Mouse (Mus musculus) layer of hippocampus, adult 8-10 months (tissue): ENCODE results near the gene Aldh1l1. TPM values are rescaled to one million over a fixed set of nuclear protein-coding genes. Genes with fewer than 3 reads are reported as not detected.

Experiments used
- DNase-seq, 2 experiments: peaks; one replicate each; pipeline ENCODE4 v3.0.0; 2022; ENCODE audit warnings: low spot score in 2 of 2
- total RNA-seq, 4 experiments: library from RNA; stranded (reverse); gene quantifications; 2 replicates each; pipeline ENCODE4 v1.2.4; 2022

The Aldh1l1 gene
- total RNA-seq, 4 experiments from 2014 or later: 40.8 to 52.0 (median 45.5) TPM

DNA sequence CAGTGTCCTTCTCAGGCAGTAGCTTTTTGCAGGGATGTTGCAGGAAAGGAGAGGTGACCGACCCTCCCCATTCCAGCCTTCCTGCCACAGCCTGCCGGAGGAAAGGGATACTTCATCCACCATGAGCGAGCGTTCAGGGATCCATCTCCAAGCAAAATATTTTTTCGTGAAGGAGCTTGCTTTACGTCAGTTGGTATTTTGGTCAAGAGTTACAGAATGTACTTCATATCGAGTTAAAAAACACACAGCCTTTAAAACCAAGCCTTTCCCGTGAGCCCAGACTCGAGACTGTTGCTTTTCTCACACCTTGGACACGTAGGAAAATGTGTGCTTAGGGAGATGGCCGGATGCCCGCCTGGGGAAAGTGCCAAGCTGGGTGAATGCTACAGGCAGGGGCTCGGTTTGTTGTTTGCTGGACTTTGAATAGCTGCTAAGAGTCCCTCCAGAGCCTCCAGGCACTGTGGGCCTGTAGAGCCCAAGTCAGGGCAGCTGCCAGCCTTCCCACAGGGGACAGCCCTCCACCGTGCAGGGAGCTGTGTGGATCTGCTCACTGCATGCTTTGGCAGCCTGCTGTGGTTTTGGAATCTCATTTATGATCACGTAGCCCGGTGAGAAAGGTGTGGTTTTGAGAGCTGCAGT, 20.6 kb downstream of the Aldh1l1 start:
- DNase-seq: peak; percentile 82 to 85

DNA sequence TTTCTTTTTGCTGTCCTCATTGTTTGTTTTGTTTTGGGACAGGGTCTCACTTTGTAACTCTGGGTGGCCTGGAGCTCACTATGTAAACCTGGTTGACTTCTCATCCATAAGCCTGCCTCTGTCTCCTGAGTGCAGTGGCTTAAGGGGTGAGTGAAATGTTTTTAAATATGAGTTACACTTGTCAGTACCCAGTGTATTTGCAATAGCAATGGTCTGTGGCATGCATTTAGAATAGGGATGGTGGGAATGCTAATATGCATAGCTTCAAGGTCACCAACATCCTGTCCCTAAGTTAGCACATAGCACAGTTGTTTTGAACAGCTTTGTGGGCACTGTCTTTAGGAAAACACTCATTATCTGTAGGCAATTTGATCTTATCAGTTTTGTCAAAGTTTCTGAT, 21.2 kb downstream of the Aldh1l1 start:
- no peak for DNase-seq

DNA sequence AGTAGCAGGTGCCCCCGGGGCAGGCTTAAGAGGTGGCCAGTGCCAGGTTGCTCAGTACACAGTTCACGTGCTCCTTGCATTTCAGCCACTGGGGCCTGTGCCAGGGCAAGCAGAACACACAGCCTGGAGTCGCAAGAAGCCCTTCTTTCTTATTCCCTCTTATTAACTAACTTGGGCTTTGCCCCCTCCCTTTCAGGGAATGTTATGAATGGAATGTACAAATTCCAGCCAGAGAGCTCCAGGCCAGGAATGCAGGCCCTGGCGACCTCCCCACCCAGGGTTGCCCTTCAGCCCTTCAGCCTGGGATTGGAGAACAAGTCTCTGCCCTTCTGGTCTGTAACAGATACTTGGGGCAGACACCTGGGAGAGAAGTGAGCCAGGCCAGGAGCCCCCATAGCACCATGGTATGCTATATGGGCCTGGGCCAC, 22.0 kb downstream of the Aldh1l1 start:
- DNase-seq: peak; percentile 54 to 55

- DNase-seq: peak in 1 of 2 experiments; percentile 19
Measured at GRCm38 (mm10) chr6:90509085-90509484, 22.9 kb downstream of the Aldh1l1 start.

DNA sequence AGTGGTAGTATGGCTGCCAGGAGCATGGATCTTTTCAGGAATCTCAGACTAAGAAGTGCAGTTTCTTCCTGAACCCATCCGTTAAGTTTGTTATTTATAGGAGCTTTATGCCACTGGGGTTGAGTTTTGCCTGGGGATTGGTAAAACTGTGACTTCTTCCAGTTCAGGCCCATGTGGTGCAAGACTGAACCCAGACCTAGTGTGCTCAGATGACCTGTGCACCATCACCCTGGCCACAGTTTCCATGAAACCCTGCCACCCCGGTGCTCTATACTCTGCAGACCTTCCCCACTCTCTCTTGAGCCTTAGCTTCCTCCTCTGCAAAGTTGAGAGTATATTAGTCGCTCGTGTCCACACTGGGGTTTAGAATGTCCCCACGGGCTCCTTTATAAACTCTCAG, 26.2 kb downstream of the Aldh1l1 start:
- DNase-seq: no peak

GRCm38 (mm10) chr6:90513074-90513856, 27.0 kb downstream of the Aldh1l1 start:
- DNase-seq: no peak

DNA sequence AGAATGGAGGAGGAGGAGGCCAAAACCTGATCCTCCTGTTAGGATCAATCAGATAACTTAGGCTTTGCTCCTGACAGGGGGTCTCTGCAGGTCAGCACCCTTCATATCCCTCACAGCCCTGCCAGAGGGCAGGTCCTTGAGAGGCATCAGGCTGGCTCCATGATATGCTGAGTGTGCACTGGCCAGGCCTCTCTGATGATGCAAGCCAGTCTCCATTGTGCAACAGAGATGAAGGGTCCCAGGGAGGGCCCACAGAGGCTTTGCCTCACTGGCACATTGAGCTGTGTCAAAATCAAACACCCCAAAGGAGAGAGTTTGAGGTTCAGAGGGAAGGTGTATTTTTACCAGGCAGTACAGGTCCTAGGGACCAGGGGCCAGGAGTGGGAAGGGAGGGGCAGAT, 28.1 kb downstream of the Aldh1l1 start:
- no peak for DNase-seq

DNA sequence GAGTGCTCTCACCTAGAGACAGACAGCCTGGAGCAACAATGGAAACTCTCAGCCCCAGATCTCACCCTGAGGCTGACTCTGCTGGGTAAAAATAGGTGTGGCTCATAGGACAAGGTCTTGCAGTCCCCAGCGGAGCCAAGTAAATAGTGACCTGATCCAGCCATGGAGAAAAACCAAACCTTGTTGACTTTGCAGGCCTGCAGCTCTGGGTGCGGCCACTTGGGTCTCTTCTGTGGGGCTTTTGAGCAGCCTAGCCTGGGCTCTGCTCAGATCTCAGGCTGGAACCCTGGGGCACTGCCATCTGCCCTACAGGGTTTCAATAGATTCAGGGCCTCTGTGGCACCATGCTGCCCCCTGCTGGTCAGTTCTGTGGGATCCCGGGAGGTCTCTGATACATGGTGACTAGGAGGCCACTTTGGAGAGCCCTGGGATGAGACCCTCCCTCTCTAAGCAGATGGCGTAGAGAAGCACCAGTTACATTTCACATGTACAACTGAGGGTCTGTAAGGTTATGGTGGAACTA, 28.7 kb downstream of the Aldh1l1 start:
- DNase-seq: peak; percentile 77 to 91

- DNase-seq: no peak
Measured at GRCm38 (mm10) chr6:90518892-90519291, 32.7 kb downstream of the Aldh1l1 start.

DNA sequence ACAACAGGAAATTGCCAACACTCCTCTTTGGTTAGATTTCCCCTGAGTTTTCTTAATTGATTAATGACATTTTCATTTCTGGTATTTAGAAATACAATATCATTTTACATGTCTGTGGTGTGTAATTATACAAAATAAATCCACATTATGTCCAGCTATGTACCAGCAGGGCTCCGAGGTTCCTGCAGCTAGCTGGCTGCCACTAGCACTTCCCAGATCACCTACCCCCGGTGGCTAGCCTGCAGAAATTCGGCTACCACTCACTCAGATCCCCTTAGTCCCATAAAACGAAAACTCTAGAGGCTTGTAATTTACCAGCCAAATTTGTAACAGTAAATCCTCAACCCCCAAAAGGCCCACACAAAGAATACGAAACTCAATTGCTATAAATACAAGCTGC, 33.1 kb downstream of the Aldh1l1 start:
- DNase-seq: no peak

DNA sequence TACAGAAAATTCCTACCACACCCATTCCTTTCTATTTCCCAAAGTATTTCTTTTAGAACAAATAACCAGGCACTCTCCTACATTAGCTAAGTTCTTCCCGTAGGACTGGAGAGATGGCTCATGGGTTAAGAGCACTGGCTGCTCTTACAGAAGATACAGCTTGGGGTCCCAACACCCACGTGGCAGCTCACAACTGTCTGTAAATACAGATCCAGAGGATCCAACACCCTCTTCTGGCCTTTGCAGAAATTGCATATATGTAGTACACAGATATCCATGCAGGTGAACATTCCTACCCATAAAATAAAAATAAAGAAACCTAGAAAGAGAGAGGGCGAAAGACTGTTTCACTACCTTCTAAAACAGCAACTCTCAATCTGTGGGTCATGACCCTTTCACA, 40.2 kb downstream of the Aldh1l1 start:
- DNase-seq: no peak

DNA sequence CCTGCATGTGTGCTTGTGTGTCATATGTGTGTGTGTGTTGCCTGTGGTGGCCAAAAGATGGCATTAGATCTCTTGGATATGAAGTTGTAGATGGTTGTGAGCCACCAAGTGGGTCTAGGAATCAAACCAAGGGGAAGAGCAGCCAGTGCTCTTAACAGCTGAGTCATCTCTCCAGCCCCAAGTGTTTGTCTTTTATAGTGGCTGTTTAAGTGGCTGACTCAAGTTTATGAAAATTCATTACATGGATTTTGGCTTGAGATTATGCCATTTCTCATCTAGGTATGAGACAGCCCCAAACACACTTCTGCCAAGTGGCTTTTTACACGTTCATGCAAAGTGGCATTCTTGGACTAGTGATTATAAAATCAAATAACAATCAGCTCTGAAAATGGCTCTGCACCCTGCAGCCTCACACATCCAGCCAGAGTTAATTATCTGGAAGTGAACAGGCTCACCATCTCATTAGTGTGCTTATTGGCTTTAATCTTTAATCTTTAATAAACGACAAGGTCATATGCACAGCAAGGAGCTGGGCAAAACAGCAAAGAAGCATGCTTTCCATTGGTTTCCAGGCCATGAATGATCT, 43.3 kb downstream of the Aldh1l1 start:
- DNase-seq: no peak

DNA sequence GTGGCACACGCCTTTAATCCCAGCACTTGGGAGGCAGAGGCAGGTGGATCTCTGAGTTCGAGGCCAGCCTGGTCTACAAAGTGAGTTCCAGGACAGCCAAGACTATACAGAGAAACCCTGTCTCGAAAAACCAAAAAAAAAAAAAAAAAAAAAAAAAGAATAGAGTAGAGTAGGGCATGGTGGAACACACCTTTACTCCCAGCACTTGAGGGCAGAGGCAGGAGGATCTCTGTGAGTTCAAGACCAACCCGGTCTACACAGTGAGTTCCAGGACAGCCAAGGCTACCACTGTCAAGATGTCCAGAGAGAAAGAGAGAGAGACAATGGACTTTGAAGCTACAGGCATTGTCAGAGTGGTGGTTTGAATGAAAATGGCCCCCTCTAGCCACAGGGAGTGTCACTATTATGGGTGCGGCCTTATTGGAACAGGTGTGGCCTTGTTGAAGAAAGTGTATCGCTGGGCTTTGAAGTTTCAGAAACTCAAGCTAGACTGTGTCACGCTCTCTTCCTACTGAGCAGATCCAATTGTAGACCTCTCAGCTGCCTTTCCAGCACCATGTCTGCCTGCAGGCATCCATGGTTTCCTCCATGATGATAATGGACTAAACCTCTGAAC, 46.5 kb downstream of the Aldh1l1 start:
- no peak for DNase-seq

- no peak for DNase-seq
Measured at GRCm38 (mm10) chr6:90533505-90533904, 47.3 kb downstream of the Aldh1l1 start.

DNA sequence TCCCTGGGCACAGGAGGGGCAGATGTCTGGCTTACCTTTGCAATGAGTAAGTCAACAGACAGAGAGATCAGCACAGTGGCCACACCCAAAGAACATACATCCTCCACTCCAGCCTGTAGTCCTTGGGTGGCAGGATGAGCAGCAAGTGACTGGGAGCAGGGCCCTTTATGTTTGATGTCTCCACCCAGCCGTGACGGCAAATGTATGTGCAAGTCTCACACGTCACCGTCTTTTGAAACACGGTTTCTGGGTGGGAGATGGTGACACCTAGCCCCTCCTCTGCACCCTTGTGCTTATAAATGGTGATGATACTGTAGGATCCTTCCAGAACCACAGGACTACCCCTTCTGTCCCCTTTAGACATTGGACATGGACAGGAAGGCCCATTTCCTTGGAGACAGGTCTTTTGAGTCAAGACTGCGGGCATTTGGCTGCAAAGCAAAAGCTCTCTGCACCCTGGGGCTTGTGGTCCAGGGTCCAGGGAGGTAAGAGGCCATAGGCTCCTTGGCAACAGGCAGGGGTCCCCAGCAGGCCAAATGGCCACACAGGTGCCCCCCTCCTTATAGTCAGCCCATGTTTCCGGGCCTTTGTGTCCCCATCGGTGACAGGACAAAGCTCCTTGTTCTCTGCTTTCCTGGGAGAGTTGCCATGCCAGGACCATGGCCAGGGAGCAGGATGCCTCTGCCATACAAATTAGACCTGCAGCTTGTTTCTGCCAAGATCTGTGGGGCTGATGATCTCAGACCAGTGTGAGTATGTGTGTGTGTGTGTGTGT, 48.7 kb downstream of the Aldh1l1 start:
- DNase-seq: peak; percentile 87 to 93

DNA sequence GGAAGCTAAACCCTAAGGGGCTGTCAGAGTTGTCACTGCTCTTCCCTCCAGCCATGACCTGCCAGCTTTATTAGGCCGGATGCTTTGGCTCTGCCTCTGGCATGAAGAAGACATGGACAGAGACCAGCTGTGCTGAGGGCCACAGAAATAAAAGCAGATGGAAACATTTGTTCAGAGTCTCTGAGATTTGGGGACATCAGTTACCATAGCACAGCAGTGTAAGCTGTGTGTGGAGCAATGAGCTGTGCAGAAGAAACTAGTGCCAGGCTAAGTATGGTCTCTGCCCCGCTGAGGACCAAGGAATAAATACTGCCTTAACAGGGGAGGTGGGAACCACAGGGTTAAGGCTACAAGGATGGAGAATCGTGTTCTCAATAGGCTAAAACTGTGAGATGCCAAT, 50.6 kb downstream of the Aldh1l1 start:
- DNase-seq: no peak

GRCm38 (mm10) chr6:90537941-90538340, 51.7 kb downstream of the Aldh1l1 start:
- DNase-seq: peak; percentile 65 to 90

- no peak for DNase-seq
Measured at GRCm38 (mm10) chr6:90539271-90539670, 53.0 kb downstream of the Aldh1l1 start.

DNA sequence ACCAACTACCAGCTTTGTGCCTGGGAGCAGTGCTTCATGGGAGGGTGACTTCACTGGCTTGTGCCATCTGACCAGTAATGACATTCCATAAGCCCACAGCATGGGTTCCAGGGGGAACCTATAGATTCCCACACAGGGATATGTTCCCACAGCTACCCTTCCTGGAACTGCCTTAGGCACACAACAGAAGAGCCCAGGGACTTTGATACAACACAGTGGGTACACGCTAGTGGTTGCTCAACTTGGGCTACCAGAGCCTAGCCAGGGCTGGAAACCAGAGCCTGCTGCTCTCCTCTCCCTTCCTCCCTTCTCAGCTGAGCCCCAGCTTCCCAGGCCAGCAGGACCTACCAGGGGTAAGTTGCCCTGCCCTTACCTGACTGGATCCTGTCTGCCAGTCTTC, 54.3 kb downstream of the Aldh1l1 start:
- no peak for DNase-seq

GRCm38 (mm10) chr6:90541367-90541772, 55.1 kb downstream of the Aldh1l1 start:
- DNase-seq: no peak

- DNase-seq: no peak
Measured at GRCm38 (mm10) chr6:90544433-90544832, 58.2 kb downstream of the Aldh1l1 start.
